Mouse (Mus musculus): ENCODE results near the gene Rassf6. TPM values are rescaled to one million over a fixed set of nuclear protein-coding genes. Genes with fewer than 3 reads are reported as not detected.
A peak's percentile ranks its signal among the peaks of the same experiment; 100 is the strongest.
"Not testable (repeated sequence)": the region's sequence is repeated elsewhere in the genome, so short reads cannot be mapped to it uniquely, and the experiment has no call there.

Gene Rassf6
- total RNA-seq, 2 experiments from 2014 or later: 1.5 to 4.3 TPM

- DNase-seq (ENCODE audit: low spot score in 2 of 2): no peak
Observed at GRCm38 (mm10) chr5:90624708-90625425, 15.6 kb downstream of the Rassf6 start.

GRCm38 (mm10) chr5:90623209-90623608 lies 17.2 kb downstream of the Rassf6 start:
- DNase-seq (ENCODE audit: low spot score in 2 of 2): no peak

GRCm38 (mm10) chr5:90621726-90622125 lies 18.7 kb downstream of the Rassf6 start:
- no peak for DNase-seq (ENCODE audit: low spot score in 2 of 2)

GRCm38 (mm10) chr5:90621316-90621715 lies 19.1 kb downstream of the Rassf6 start:
- no peak for DNase-seq (ENCODE audit: low spot score in 2 of 2)

- DNase-seq (ENCODE audit: low spot score in 2 of 2): no peak
Observed at GRCm38 (mm10) chr5:90617859-90618258, 22.6 kb downstream of the Rassf6 start.

- DNase-seq (ENCODE audit: low spot score in 2 of 2): not testable (repeated sequence)
Observed at GRCm38 (mm10) chr5:90612751-90613150, 27.7 kb downstream of the Rassf6 start.

- DNase-seq (ENCODE audit: low spot score in 2 of 2): no peak
Observed at GRCm38 (mm10) chr5:90611996-90612611, 28.4 kb downstream of the Rassf6 start.

GRCm38 (mm10) chr5:90611388-90611787 lies 29.1 kb downstream of the Rassf6 start:
- DNase-seq (ENCODE audit: low spot score in 2 of 2): no peak

- DNase-seq (ENCODE audit: low spot score in 2 of 2): no peak
Observed at GRCm38 (mm10) chr5:90608906-90609305, 31.6 kb downstream of the Rassf6 start.

GRCm38 (mm10) chr5:90603407-90603923 lies 37.0 kb downstream of the Rassf6 start:
- DNase-seq (ENCODE audit: low spot score in 2 of 2): no peak

GRCm38 (mm10) chr5:90601469-90601868 lies 39.0 kb downstream of the Rassf6 start:
- DNase-seq (ENCODE audit: low spot score in 2 of 2): no peak

GRCm38 (mm10) chr5:90596155-90596554 lies 44.3 kb downstream of the Rassf6 start:
- DNase-seq (ENCODE audit: low spot score in 2 of 2): no peak

- DNase-seq (ENCODE audit: low spot score in 2 of 2): no peak
Observed at GRCm38 (mm10) chr5:90594945-90595344, 45.5 kb downstream of the Rassf6 start.

GRCm38 (mm10) chr5:90591936-90592335 lies 48.5 kb downstream of the Rassf6 start:
- DNase-seq (ENCODE audit: low spot score in 2 of 2): no peak

- no peak for DNase-seq (ENCODE audit: low spot score in 2 of 2)
Observed at GRCm38 (mm10) chr5:90590676-90591075, 49.8 kb downstream of the Rassf6 start.

- DNase-seq (ENCODE audit: low spot score in 2 of 2): peak; percentile 11 to 46
Observed at GRCm38 (mm10) chr5:90588708-90589595, 51.5 kb downstream of the Rassf6 start.

- no peak for DNase-seq (ENCODE audit: low spot score in 2 of 2)
Observed at GRCm38 (mm10) chr5:90588104-90588503, 52.4 kb downstream of the Rassf6 start.

GRCm38 (mm10) chr5:90586511-90586910 lies 53.9 kb downstream of the Rassf6 start:
- DNase-seq (ENCODE audit: low spot score in 2 of 2): no peak

- no peak for DNase-seq (ENCODE audit: low spot score in 2 of 2)
Observed at GRCm38 (mm10) chr5:90584799-90585198, 55.7 kb downstream of the Rassf6 start.

- no peak for DNase-seq (ENCODE audit: low spot score in 2 of 2)
Observed at GRCm38 (mm10) chr5:90582179-90582578, 58.3 kb downstream of the Rassf6 start.

GRCm38 (mm10) chr5:90579556-90579955 lies 60.9 kb downstream of the Rassf6 start:
- DNase-seq (ENCODE audit: low spot score in 2 of 2): no peak

- DNase-seq (ENCODE audit: low spot score in 2 of 2): no peak
Observed at GRCm38 (mm10) chr5:90577751-90578150, 62.7 kb downstream of the Rassf6 start.
